Mouse (Mus musculus): ENCODE measurements around the gene Daglb.

- no peak for TF ChIP-seq POLR2A (IDR thresholded peaks at IDR 0.05; ENCODE audit: low read depth, low read length)
- TF ChIP-seq CTCF (IDR thresholded peaks at IDR 0.05; ENCODE audit: extremely low read depth, insufficient read depth, insufficient read length, insufficient replicate concordance), result no peak
These were observed 3.5 kb downstream of the Daglb start for GRCm38 (mm10) chr5:143467931-143468330.
